Mouse (Mus musculus) embryo, embryonic 10.5 days (tissue): ENCODE measurements at regions not wholly inside any gene's neighbourhood (a gene's known extent, or its start where the extent isn't known, plus 50 kb on each side); places are given as distances from the start of the nearest gene placed in this dataset.

Experiments used
- DNase-seq: peaks from one replicate; pipeline ENCODE4 v3.0.0-alpha.2; 2015; ENCODE audit warnings: low spot score

DNA sequence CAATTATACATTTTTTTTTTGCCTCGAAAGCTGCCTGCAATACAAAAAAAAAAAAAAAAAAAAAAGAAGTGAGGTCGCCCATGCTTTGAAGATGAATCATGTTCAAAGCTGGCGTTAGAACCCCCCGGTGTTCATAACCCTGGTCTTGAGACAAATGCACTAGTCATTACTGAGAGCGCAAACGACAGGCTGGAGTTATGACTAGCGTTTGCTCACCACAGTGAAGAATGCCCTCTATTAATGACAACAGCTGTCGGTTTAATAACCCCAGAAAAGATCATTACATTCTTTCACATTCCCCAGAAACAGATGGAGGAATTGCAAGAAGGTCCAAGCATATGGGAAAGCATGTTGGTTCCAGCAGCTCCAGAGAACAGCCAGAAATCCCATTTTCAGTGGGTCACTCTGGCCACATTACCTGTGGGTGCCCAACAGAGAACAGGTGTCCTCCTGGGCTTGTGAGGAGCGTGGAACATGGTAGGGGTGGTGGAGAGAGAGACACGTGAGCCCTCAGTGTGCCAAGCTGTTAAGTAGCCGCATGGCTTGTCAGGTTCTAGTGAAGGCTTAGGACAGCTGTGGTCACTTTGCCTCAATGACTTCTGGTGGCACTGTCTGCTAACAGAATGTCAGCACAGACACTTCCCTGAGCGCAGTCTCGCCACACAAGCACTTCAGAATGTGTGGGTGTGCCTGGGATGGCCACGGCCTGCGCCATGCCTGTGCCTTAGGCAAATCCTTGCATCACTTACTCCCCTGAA lies 60.4 kb downstream of the Aipl1 start:
- DNase-seq = no peak

- no peak for DNase-seq
These were observed 66.0 kb downstream of the Aipl1 start for GRCm38 (mm10) chr11:71971351-71971750.

- DNase-seq = no peak
These were observed 75.0 kb downstream of the Aipl1 start for GRCm38 (mm10) chr11:71962306-71962705.

GRCm38 (mm10) chr11:71952533-71952932 lies 84.8 kb downstream of the Aipl1 start:
- no peak for DNase-seq

- no peak for DNase-seq
These were observed 90.1 kb downstream of the Aipl1 start for GRCm38 (mm10) chr11:71947161-71947560.

DNA sequence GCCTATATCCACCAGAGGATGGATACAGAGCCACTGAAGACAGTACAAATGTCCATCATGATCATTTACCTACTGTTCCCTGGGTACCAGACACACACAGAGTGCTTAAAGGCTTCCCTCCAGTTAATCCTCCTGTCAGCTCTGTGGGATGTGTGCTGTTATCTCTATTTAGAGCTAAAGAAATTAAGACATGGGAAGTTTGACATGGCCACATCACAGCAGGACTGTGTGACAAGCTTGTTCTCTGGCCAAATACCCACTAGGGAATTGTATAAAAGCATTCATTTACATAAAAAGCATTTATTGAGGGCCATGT lies 92.3 kb downstream of the Aipl1 start:
- DNase-seq = no peak

- no peak for DNase-seq
These were observed 92.8 kb downstream of the Aipl1 start for GRCm38 (mm10) chr11:71944398-71945097.

GRCm38 (mm10) chr11:71943512-71943911 lies 93.8 kb downstream of the Aipl1 start:
- DNase-seq = no peak

GRCm38 (mm10) chr11:71939066-71939465 lies 98.2 kb downstream of the Aipl1 start:
- DNase-seq = no peak

- peak; percentile 63 for DNase-seq
These were observed 100.2 kb downstream of the Aipl1 start for GRCm38 (mm10) chr11:71937108-71937507.

DNA sequence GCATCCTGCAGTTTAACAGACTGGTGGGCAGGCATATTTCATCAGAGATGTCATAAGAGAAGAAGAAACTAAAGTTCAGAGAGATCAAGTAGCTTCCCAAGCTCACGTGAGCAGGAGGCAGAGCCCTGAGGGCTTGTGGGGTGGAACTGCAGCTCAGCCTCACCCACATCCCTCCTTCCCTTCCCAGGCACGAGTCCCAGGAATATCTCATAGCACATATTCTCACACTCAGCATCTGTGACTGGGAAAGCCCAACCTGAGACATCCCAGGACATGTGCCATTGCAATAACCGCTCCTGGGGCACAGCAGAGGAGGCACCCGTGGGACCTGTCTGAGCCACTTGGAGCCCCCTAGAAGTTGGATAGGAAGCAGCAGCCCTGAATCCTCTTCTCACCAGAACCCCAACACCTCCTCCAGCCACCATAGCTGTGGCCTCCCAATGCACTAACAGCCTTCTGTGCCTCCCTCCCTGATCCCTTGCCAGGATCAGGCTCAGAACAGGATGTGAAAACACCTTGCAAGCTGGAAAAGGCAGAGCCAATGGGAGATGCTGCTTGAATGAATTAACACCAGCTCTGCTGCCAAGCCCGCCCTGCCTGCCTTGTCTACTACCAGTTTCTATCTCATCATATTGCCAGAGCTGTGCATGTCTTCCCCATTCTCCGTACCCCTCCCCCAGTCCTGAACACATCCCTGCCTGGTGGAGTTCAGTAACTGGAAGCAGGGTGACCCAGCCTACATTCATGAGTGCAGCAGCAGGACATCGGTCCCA lies 107.4 kb downstream of the Aipl1 start:
- DNase-seq = no peak

- no peak for DNase-seq
These were observed 122.6 kb downstream of the Aipl1 start for GRCm38 (mm10) chr11:71914665-71915064.

- no peak for DNase-seq
These were observed 124.7 kb downstream of the Aipl1 start for GRCm38 (mm10) chr11:71912626-71913025.

DNA sequence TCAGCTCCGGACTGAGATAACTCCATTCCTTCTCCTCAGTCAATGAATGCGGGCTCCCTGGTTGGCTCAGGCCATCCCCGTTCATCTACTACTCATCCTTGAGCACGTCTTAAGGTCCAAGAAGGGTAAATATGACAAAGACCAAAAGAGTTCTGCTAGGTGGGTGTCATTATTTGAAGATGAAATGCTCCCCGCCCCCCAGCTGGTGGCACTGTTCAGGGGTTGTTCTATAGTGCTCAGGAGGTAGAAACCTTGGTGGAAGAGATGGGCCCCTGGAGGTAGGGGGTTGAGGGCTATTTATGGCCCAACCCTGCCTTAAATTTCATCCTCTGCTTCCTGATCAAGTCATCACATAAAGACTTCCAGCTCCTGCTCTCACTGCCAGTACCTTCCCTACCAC lies 126.0 kb downstream of the Aipl1 start:
- DNase-seq = no peak

GRCm38 (mm10) chr11:71908616-71909015 lies 128.7 kb downstream of the Aipl1 start:
- peak; percentile 53 for DNase-seq

GRCm38 (mm10) chr11:71903020-71903410 lies 134.3 kb downstream of the Aipl1 start:
- DNase-seq = no peak

DNA sequence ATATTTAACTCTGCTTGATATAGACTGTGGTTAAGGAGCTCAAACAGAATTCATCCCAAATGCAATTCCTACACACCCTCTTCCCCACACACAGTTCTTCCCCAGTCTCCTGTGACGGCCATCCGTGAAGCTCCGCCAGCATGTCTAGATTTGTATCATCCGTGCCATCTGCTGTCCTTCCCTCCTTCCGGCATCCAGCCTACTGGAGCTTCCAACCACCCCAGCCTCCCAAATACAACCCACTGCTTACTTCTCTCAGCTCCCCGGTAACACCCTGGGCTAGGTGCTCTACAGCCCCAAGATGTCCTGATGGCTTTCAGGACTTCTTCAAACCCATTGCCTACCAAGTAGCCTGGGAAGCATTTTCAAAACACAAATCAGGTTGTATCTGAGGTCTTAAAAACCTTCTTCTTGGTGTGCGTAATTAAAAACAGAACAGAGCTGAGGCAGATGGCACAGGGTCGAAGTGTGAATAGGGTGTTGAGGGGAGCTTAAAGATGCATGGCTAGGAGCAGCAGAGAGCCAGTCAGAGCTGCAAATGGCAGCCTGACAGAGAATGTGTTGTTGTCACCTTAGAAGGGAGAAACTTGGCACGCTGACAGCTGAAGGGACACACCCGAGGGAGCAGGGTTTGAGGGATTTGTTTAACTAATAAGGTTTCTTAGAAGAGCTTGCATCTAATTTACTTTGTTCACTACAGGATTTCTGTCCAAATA lies 134.8 kb downstream of the Aipl1 start:
- DNase-seq = no peak

GRCm38 (mm10) chr11:71900816-71901215 lies 136.5 kb downstream of the Aipl1 start:
- no peak for DNase-seq

DNA sequence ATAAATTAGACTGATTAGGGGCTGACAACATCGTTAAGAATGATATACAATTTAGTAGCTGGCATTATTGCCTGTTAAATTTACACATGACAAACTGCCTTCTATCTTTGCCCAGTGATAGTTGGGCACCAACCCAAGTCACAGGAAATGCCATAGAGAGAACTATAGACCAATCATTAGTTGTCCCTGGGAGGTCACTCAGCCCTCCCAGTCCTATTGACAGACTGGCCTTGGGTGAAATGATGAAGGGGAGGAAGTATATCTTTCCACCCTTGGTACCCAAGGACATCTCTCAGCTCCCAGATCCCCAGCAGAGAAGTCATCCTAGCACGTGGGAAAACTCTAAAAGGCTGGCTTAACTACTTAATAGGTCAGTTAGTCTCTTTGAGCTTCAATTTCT lies 139.8 kb downstream of the Aipl1 start:
- DNase-seq = no peak

DNA sequence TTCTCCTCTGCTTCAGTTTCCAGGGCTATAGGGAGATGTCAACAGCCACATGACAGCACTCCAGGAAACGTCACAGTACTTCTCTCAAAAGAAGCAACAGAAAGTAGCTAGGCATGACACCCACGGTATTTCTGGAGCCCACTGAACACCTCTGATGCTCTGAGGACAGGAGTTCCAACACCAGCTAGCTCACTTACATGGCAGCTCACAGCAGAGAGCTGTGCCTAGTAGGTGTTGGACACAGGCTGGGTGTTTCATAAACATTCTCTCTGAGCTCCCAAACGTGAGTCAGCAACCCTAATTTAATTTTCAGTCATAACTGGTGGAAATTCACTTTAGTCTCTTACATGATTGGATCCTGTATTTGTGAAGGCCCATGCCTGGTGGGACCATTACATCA lies 140.2 kb downstream of the Aipl1 start:
- DNase-seq = no peak

- no peak for DNase-seq
These were observed 141.5 kb downstream of the Wscd1 start for GRCm38 (mm10) chr11:71891181-71891580.

DNA sequence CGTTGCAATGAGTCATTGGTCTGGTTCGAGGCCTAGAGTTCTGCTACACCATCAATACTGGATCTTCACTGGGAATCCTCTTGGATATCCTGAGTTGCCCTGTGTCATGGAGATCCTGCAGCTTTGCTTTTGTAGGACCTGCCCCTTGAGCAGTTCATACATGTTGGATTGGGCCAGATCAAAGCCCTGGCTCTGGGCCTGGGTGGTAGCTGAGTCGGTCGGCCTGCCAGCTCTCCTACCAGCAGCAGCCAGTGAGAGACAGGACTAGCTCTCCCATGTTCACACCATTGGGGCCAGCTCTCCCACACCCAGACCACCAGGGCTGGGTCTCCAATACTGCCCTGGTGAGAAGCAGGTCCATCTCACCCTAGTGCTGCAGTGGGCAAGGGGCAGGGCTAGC lies 139.4 kb downstream of the Wscd1 start:
- DNase-seq = no peak
